Mouse (Mus musculus) granulocyte monocyte progenitor cell, adult 5-6 weeks (primary cell): Measurements from ENCODE around the gene Cpsf6. TPM values are rescaled to one million over a fixed set of nuclear protein-coding genes. Genes with fewer than 3 reads are reported as not detected.
A peak's percentile ranks its signal among the peaks of the same experiment; 100 is the strongest.

Source experiments
- ATAC-seq: replicated peaks from 2 replicates; pipeline ENCODE4 v1.8.0; 2016; ENCODE audit warnings: mild to moderate bottlenecking, moderate TSS enrichment, inconsistent platforms; ENCODE audit not compliant: poor library complexity, severe bottlenecking
- total RNA-seq, 2 experiments: library from RNA; stranded (forward) in 1 of 2; stranded (reverse) in 1 of 2; fragments of 200-712, 200-1000 nt in 1 of 2; fragments of >200 nt in 1 of 2; fragmentation: Nextera tagmentation in 1 of 2; gene quantifications; 2 replicates each; pipeline ENCODE4 v1.2.3; 2014 to 2017

Cpsf6 gene
- total RNA-seq, 2 experiments from 2014 or later, result 94.2 to 119 TPM

DNA sequence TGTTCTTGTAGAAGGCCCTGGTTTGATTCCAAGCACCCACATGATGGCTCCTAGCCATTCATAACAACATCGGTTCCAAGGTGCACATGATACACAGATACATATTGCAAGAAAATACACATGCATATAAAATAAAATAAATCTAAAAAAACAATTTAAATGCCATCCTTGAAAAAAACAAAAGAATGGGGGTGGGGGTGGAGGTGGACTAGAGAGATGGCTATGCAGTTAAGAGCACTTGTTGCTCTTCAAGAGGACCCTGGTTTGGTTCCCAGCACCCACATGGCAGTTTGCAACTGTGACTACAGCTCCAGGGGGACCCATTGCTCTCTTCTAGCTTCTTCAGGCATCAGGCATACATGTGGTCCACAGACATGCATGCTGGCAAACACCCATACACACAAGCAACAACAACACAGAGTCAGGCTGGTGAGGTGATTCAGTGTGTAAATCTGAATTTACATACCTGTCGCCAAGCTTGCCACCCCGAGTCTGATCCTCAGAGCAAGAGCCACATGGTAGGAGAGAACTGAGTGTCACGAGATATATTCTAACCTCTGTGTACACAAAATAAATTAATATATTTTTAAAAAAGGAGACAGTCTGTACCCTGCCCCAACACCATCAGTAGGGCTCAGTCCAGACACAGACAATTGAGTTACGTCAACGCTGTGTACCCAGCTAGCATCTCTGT, 35.7 kb upstream of the Cpsf6 start:
- ATAC-seq, result no peak

- ATAC-seq, result no peak
Measured at GRCm38 (mm10) chr10:117414726-117415125, 34.9 kb upstream of the Cpsf6 start.

GRCm38 (mm10) chr10:117413562-117414527, 34.0 kb upstream of the Cpsf6 start:
- ATAC-seq, result no peak

DNA sequence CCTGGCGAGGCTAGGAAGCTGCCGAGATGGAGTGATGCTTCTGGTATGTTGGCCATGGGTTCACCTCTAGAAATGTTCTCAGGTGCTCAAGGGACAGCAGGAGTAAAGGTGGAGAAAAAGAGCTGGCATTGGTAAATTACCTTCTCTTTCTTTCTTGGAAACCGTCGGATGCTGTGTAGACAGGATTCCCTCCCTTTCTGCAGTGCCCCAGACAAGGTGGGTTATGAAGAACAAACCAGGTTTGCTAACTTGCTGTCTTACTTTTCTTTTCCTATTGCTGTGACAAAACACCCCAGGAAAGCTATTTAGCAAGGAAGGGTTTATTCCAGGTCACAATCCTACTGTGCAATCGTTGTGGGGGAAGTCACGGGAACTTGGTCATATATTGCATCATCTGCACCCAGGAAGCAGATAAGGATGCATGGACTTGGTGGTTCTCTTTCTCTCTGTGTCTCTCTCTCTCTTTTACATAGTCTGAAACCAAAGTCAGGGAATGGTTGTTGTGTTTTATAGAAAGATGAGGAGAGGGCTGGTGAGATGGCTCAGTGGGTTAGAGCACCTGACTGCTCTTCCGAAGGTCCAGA, 32.8 kb upstream of the Cpsf6 start:
- peak; percentile 71 for ATAC-seq

GRCm38 (mm10) chr10:117411716-117412473, 32.1 kb upstream of the Cpsf6 start:
- ATAC-seq, result no peak

DNA sequence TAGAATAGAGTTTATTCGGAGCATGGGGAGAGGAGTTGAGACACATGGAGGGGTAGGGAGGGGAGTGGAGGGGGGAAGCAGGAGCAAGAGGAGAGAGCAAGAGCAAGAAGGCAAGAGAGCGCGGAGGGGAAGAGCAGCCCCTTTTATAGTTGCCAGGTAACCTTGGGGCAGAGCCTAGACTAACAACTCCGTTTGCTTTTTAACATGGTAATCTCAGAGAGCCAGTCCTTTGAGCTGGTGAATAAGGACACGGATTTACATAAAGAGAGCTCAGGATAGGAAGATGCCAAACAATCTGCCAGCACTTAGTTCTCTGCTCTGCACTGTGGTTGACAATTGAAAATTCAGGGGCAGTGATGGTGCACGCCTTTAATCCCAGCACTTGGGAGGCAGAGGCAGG, 31.3 kb upstream of the Cpsf6 start:
- no peak for ATAC-seq

DNA sequence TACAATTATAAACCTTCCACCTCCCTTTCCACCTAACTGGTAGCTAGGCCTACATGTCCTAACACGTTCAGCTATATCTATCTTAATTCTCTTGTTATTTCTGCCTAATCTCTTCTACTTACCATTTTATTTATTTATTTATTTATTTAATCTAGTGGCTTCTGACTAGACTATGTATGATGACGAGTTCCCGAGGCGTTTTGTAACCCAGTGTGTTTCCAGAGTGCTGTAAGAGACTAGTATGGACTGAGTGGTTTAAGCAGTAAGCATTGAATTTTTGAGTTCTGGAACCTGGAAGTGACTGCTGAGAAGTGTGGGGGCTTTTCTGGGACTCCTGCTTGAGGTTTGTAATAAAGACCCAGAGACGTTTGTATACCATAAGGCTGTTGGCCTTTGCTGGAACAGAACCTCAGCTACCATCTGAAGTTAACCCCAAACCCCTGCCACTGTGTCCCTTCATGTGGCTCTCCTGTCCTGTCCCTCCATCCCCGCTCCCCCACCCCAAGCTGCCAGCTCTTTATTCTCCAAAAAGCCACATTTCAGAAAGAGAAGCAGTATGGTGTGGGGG, 30.8 kb upstream of the Cpsf6 start:
- ATAC-seq, result no peak

GRCm38 (mm10) chr10:117409373-117410354, 29.8 kb upstream of the Cpsf6 start:
- peak; percentile 75 for ATAC-seq

DNA sequence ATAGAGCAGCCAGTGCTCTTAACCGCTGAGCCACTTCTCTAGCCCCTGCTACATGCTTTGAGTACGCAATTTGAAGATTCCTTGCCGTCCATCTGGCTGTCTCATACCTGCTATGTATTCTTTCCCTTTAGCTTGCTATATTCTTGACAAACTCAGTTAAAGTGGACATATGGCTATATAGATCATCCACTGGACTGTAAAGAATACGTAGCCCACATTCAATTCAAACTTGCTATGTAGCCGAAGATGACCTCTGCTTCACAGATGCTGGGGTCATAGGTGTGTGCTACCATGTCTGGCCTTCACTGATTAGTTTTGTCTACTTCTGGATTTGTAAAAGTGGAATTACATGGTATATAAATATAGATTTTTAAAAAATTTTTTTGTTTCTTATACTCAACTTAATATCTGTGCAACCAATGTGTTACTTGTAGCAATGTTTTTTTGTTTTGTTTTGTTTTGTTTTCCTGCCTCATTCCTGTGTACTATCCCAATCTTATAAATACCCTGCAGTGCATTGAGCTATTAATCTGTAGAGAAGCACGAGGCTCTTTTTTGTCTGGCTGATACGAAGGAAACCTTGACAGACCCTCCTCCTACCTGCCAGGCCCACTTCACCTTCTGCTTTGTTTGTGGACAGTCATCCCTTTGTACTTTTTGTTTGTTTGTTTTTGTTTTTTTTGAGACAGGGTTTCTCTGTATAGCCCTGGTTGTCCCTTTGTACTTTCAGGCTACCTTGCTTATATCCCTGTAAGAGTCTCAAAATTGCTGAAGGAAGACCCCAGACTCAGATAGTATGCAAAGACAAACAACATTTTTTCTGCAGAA, 28.9 kb upstream of the Cpsf6 start:
- no peak for ATAC-seq

- no peak for ATAC-seq
Measured at GRCm38 (mm10) chr10:117407734-117408288, 28.0 kb upstream of the Cpsf6 start.

- ATAC-seq, result no peak
Measured at GRCm38 (mm10) chr10:117406843-117407733, 27.3 kb upstream of the Cpsf6 start.

GRCm38 (mm10) chr10:117406283-117406588, 26.4 kb upstream of the Cpsf6 start:
- no peak for ATAC-seq

- no peak for ATAC-seq
Measured at GRCm38 (mm10) chr10:117405526-117406282, 25.9 kb upstream of the Cpsf6 start.

DNA sequence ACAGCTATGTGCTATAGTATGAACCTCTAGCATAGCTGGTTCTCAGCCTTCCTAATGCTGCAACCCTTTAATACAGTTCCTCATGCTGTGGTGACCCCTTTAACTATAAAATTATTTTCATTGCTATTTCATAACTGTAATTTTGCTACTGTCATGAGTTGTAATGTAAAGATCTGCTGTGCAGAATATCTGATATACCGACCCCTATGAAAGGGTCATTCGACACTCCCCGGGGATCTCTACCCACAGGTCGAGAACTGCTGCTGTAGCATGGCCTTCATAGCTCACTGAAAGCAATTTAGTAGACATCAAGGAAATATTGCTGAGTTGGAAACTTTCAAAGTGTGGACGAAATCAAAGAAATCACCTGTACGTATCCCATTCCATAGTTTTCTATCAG, 24.6 kb upstream of the Cpsf6 start:
- no peak for ATAC-seq

GRCm38 (mm10) chr10:117403344-117403953, 23.6 kb upstream of the Cpsf6 start:
- no peak for ATAC-seq
